Mouse (Mus musculus) embryonic facial prominence, embryonic 14.5 days (tissue): ENCODE results near the gene Ifi213. TPM values are rescaled to one million over a fixed set of nuclear protein-coding genes. Genes with fewer than 3 reads are reported as not detected.
"Not testable (repeated sequence)": the region's sequence is repeated elsewhere in the genome, so short reads cannot be mapped to it uniquely, and the experiment has no call there.

Source experiments
- ATAC-seq: fragments of 200-750 bp; cut with Nextera tagmentation; 2 replicates; pipeline ENCODE4 v1.8.0; 2017; ENCODE audit warnings: low read depth, moderate number of reproducible peaks, moderate TSS enrichment
- DNase-seq: peaks from one replicate; pipeline ENCODE4 v3.0.0-alpha.2; 2015; ENCODE audit warnings: low spot score
- H3K27ac ChIP-seq: fragments of 300-500 bp; sonication (generic); replicated peaks from 2 replicates; pipeline ENCODE4 v1.5.1; 2014; ENCODE audit warnings: low read depth, mild to moderate bottlenecking, low read length, moderate library complexity
- H3K27me3 ChIP-seq: fragments of 300-500 bp; sonication (generic); replicated peaks from 2 replicates; pipeline ENCODE4 v1.6.1; 2014; ENCODE audit warnings: low read length; ENCODE audit not compliant: control insufficient read depth, insufficient read depth
- H3K36me3 ChIP-seq: fragments of 300-500 bp; sonication (generic); 2 replicates; pipeline ENCODE4 v1.6.1; 2014; ENCODE audit warnings: low read length, mixed read lengths; ENCODE audit not compliant: control insufficient read depth, insufficient read depth
- H3K4me1 ChIP-seq: fragments of 300-500 bp; sonication (generic); 2 replicates; pipeline ENCODE4 v1.6.1; 2014; ENCODE audit warnings: antibody characterized with exemption, low read length; ENCODE audit not compliant: control insufficient read depth, insufficient read depth
- H3K4me2 ChIP-seq: fragments of 300-500 bp; sonication (generic); 2 replicates; pipeline ENCODE4 v1.6.1; 2014; ENCODE audit warnings: low read depth, mild to moderate bottlenecking, low read length, moderate library complexity, mixed read lengths
- H3K4me3 ChIP-seq: fragments of 300-500 bp; sonication (generic); 2 replicates; pipeline ENCODE4 v1.5.1; 2014; ENCODE audit warnings: low read depth, mild to moderate bottlenecking, low read length
- H3K9ac ChIP-seq: fragments of 300-500 bp; sonication (generic); 2 replicates; pipeline ENCODE4 v1.6.1; 2014; ENCODE audit warnings: low read depth, mild to moderate bottlenecking, low read length, moderate library complexity, mixed read lengths
- H3K9me3 ChIP-seq: fragments of 300-500 bp; sonication (generic); 2 replicates; pipeline ENCODE4 v1.6.1; 2016; ENCODE audit warnings: low read length; ENCODE audit not compliant: control insufficient read depth
- WGBS: fragments of 180-500 bp; shearing (Covaris S2); extraction: QIAGEN DNeasy Blood & Tissue Kit; methylation state at CpG from one replicate; pipeline ENCODE4 v1.1.7; 2014; 5-methylcytosine and 5-hydroxymethylcytosine counted together
- polyA plus RNA-seq: library from polyadenylated mRNA; unstranded; fragments of >200 nt; fragmentation: Nextera tagmentation; extraction: Ambion mirVana; gene quantifications from 2 replicates; pipeline ENCODE4 v1.2.1, GENCODE M21; 2014

Gene Ifi213
- 0.06 TPM in 1 of 2 replicates, not detected in the other for polyA plus RNA-seq

- H3K4me1 ChIP-seq, H3K9me3 ChIP-seq, H3K36me3 ChIP-seq, H3K4me2 ChIP-seq, ATAC-seq, H3K9ac ChIP-seq, DNase-seq, H3K27ac ChIP-seq, H3K4me3 ChIP-seq, H3K27me3 ChIP-seq: not testable (repeated sequence)
- WGBS: 70% methylated on average over 3 of the region's 3 CpGs
Observed at GRCm38 (mm10) chr1:173598838-173599494, at the start of gene Ifi213. TSS of gene Ifi213 (minus strand) at chr1:173599274.

DNA sequence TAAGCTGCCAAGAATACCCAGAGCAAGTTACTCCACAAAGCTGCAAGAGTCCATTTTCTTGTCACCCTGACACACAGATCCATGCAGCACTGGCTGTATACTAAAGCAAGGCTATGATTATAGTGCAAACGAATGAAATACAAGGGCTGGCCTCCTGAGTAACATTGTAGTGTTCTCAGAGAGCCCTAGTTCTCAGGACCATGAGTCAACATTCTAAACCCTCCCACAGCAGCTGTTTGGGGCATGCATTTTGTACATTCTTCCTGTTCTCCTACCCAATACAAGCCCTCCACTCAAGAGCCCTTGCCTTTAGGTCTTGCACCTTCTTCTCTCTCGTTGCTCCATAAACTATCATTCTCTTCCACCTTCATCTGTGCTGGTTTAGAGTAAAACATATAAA is 46.3 kb upstream of the Ifi213 start:
- H3K27ac ChIP-seq: no peak overlapping the region
- no peaks in the 10 kb centered on the region for H3K36me3 ChIP-seq
- H3K4me2 ChIP-seq: no peak overlapping the region
- no peaks in the 10 kb centered on the region for H3K27me3 ChIP-seq
- H3K4me1 ChIP-seq: no peaks in the 10 kb centered on the region
- no peaks in the 10 kb centered on the region for H3K9me3 ChIP-seq
- H3K9ac ChIP-seq: no peak overlapping the region
- ATAC-seq (no peak), DNase-seq (no peak)
- 75% methylated on average over 2 of the region's 2 CpGs for WGBS
- no peak overlapping the region for H3K4me3 ChIP-seq

DNA sequence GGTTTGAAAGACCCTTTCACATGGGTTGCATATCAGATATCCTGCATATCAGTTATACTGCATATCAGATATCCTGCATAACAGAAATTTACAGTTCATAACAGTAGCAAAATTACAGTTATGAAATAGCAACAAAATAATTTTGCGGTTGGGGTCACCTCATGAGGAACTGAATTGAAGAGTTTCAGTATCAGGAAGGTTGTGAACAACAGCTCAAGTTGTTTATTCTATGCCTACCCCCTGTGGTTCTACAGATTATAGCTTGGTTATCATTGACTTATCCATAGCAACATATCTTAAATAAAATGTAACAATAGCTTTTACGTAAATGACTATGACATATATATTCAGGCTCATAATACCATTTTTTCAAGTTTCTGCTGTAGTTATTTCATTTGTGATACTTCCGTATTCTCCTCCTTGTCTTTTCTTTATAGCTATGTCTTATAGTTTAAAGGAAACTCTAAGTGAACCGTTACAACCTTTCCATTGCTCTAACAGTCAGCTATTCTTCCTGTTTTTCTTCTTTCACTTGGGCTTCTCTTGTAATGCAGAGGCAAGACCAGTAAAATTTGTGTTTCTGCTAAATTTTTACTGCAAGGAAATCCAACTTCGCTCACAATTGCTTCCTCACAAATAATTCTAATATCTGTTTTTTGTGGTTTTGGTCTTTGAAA is 35.0 kb upstream of the Ifi213 start:
- Histone ChIP-seq H3K4me2 (no peak overlapping the region), H3K9me3 (no peaks in the 10 kb centered on the region), H3K4me1 (no peaks in the 10 kb centered on the region), H3K36me3 (no peaks in the 10 kb centered on the region), H3K9ac (no peak overlapping the region), H3K27ac (no peak overlapping the region), H3K27me3 (no peaks in the 10 kb centered on the region), H3K4me3 (no peak overlapping the region)
- 90% methylated on average over 5 of the region's 5 CpGs for WGBS
- no peak for ATAC-seq
- no peak for DNase-seq

DNA sequence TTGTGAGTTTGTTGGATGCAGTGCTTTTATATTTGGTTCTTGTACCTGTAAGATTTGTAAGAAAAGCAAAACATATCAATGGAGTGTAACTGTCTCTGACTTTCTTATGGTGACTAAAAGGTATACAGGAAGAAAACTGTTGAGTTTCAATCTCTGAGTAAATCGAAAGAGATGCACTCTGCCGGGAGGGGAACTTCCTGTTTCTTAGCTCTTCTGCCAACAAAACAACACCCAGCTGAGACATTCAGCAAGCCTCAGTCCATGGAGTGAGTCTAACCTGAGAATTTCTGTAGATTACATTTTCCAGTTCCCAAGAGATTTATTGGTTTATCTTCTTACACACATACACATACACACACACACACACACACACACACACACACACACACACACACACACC is 31.5 kb upstream of the Ifi213 start, which contains the start of gene Ifi209:
Gene Ifi209 (plus strand): TSS at position 296 of the 400 bp plus-strand sequence.
- H3K27ac ChIP-seq, H3K4me1 ChIP-seq, DNase-seq, H3K27me3 ChIP-seq, H3K36me3 ChIP-seq, H3K9ac ChIP-seq, H3K4me3 ChIP-seq, ATAC-seq, H3K4me2 ChIP-seq, H3K9me3 ChIP-seq: not testable (repeated sequence)
- WGBS: 76% methylated on average over 2 of the region's 2 CpGs

DNA sequence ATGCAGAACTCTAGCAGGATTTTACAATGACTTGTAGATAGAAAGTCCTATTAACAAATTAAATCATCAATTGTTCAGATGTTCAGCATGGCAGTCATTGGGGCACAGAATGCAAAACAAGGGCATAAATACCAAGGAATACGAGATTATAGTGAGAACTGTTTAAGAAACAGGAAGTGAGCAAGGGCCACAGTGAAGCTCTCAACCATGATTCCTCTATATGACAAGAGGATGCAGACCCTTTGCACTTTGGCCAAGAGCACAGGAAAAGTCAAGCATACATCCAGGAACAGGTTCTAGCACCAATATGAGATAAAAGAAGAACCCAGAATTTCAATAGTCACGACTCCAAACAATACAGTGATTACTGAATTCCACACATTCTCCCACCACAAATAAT is 27.6 kb upstream of the Ifi213 start:
- no peaks in the 10 kb centered on the region for H3K27me3 ChIP-seq
- no peak overlapping the region for H3K4me2 ChIP-seq
- ATAC-seq (no peak), DNase-seq (no peak)
- no peaks in the 10 kb centered on the region for H3K9me3 ChIP-seq
- H3K36me3 ChIP-seq: no peaks in the 10 kb centered on the region
- H3K27ac ChIP-seq: no peak overlapping the region
- WGBS: 73% methylated on average over 2 of the region's 2 CpGs
- no peak overlapping the region for H3K4me3 ChIP-seq
- H3K4me1 ChIP-seq: no peaks in the 10 kb centered on the region
- no peak overlapping the region for H3K9ac ChIP-seq

DNA sequence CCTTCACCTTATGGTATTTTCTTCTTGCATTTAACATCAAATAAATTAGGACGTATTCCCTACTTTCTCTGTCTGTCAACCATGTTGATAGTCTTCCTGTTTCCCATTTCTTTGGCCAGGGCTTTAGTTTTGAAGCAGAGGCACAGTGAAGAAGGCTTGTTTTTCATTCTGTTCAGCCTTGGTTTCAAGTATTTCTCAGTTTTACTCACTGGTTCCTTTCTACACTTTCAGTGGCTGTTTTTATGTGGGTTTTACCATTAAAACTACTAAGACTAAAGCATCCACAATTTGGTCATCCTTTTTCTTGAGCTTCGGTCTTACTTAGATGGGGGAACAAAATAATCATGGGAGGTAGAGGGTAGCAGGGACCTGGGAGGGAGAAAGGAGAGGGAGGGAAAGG is 25.0 kb upstream of the Ifi213 start:
- Histone ChIP-seq H3K4me1 (no peaks in the 10 kb centered on the region), H3K9ac (no peak overlapping the region), H3K4me2 (no peak overlapping the region), H3K4me3 (no peak overlapping the region), H3K27ac (no peak overlapping the region), H3K27me3 (no peaks in the 10 kb centered on the region), H3K9me3 (no peaks in the 10 kb centered on the region), H3K36me3 (no peaks in the 10 kb centered on the region)
- WGBS: 83% methylated on average over 2 of the region's 2 CpGs
- no peak for ATAC-seq
- no peak for DNase-seq

GRCm38 (mm10) chr1:173622216-173622615 is 23.1 kb upstream of the Ifi213 start:
- H3K4me2 ChIP-seq, H3K9ac ChIP-seq, DNase-seq, H3K4me3 ChIP-seq, H3K27ac ChIP-seq, ATAC-seq, H3K27me3 ChIP-seq, H3K9me3 ChIP-seq, H3K4me1 ChIP-seq, H3K36me3 ChIP-seq: not testable (repeated sequence)
- WGBS: 88% methylated on average over 2 of the region's 2 CpGs

DNA sequence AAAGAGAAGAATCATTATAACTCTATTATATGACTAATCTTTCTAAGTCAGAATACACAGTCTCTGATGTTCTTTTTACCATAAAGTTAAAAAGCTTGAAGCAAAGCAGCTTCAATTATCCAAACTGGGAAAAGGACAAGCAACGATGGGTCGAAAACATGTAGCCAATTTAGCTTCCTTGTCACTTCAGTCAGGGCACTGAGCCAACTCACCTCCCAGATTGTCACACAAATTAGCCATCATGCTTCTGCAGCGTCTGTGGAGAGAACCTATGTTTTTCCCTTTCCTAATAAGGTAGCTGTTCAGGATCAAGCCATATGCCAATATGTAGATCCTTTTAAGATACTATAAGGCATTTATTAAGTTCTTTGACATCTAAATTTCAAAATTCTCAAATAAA is 11.2 kb upstream of the Ifi213 start:
- DNase-seq, H3K4me2 ChIP-seq, H3K9me3 ChIP-seq, H3K4me1 ChIP-seq, H3K9ac ChIP-seq, H3K27ac ChIP-seq, H3K27me3 ChIP-seq, H3K4me3 ChIP-seq, H3K36me3 ChIP-seq, ATAC-seq: not testable (repeated sequence)
- 79% methylated on average over 3 of the region's 3 CpGs for WGBS

- not testable (repeated sequence) for H3K9ac ChIP-seq, DNase-seq, H3K4me1 ChIP-seq, H3K9me3 ChIP-seq, ATAC-seq, H3K27ac ChIP-seq, H3K4me3 ChIP-seq, H3K27me3 ChIP-seq, H3K4me2 ChIP-seq, H3K36me3 ChIP-seq
- WGBS: 60% methylated on average over 2 of the region's 2 CpGs
Observed at GRCm38 (mm10) chr1:173589698-173590097, 9.4 kb downstream of the Ifi213 start.
